Mouse (Mus musculus) skeletal muscle tissue, adult 2 months (tissue): ENCODE measurements at regions not wholly inside any gene's neighbourhood (a gene's known extent, or its start where the extent isn't known, plus 50 kb on each side); places are given as distances from the start of the nearest gene placed in this dataset.

Experiments
- DNase-seq: peaks from one replicate; pipeline ENCODE4 v3.0.0-alpha.2; 2012; ENCODE audit warnings: low read depth, low spot score

- no peak for DNase-seq
These were observed 393.3 kb downstream of the Sox9 start for GRCm38 (mm10) chr11:113175323-113175722.

DNA sequence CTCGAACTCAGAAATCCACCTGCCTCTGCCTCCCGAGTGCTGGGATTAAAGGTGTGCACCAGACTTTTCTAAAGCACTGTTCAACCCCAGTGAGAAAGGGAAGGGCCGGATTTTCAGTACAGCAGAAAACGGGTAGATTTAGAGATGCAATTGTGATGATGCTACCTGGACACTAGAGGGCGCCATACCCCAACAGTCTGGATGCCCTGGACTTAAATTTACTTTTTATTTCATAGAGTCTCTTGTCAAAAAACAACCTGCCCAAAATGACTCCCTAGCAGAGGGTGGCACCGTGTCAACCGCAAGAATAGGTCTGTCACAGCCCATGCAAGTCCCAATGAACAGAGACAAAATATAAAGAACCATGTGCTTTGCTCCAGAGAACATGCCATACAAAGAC, 394.2 kb downstream of the Sox9 start:
- DNase-seq, result no peak

- DNase-seq, result no peak
These were observed 396.4 kb downstream of the Sox9 start for GRCm38 (mm10) chr11:113178375-113178774.

GRCm38 (mm10) chr11:113180008-113180407, 398.0 kb downstream of the Sox9 start:
- DNase-seq, result no peak

DNA sequence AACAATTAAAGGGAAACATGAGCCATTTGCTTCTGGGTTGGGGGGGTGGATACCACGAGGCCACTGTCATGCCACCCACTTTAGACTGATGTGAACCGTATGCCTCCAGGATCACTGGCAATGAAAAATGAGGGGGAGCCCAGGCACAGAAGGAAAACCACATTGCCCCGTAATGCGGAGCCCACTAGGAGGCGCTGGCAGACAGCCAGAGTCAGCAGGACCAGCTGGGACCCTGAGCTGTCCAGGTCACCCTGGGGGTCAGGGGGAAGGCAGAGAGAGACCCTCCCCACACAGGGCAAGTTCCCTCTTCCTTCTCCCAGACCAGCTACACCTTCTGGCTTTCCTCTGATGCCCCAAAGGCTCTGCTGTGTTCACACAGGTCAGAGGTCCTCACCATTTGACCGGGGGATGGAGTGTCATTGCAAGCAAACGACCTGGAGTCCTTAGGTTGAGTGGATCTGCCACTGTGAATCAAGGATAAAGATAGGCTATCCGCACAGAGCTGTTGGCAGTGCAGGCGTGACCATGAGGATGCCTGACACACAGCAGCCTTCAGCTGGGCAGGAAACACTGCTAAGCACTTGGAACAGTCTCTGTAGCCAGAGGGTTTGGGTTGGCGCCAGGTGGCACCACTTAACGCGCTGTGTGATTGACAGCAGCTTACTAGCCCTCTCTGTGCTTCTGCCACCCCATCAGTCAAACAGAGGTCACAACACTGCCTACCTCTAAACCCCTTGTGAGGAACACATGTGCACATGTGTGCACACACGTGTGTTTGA, 400.2 kb downstream of the Sox9 start:
- no peak for DNase-seq

DNA sequence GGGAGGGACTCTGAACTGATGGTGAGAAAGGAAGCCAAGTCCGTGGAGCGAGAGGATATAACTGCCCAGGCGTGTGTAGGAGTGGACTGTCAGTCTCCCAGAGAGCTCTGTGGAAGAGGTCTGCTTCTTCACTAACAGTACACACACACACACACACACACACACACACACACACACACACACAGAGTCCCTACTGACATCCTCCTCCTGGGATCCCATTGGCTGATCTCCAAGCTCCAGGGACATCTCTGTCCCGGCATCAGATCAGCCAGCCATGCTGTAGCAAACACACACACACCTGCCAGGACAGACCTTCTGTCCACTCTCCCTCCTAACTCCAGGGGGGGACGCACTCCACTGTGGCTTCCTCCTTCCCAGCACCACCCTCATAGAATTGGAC, 401.5 kb downstream of the Sox9 start:
- no peak for DNase-seq

DNA sequence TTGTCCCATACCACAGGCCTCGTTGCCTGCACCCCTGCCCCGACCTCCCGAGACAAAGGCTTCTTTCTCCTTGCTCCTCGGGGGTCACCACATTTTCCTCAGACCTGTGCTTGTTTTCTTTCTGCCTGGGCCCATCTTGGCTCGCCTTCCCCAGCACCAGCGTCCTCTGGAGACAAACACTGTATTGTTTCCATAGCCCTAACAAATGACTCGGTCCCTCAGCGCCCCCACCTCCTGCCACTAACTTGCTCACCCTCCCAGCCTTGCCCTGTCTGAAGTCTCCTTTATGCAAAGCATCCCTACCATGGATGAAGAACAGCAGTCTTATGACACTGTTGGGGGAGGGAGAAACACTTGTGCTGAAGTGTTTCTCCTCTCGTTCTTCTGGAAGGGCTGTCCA, 402.1 kb downstream of the Sox9 start:
- DNase-seq, result no peak

DNA sequence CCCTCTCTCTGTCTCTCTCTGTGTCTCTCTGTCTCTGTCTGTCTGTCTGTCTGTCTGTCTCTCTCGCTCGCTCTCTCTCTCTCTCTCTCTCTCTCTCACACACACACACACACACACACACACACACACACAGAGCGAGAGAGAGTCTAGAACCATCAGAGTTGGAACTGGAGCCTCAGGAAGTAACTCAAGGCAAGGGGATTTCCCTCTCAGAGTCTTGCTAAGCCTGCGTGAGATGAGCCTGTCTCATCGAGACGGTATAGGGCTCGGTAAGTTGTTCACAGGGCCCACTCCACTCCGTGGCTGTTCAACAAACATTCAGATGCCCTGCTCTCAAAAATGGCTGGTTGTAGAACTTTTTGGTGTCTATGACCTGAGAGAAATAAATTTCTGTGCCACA, 405.4 kb downstream of the Sox9 start:
- no peak for DNase-seq

DNA sequence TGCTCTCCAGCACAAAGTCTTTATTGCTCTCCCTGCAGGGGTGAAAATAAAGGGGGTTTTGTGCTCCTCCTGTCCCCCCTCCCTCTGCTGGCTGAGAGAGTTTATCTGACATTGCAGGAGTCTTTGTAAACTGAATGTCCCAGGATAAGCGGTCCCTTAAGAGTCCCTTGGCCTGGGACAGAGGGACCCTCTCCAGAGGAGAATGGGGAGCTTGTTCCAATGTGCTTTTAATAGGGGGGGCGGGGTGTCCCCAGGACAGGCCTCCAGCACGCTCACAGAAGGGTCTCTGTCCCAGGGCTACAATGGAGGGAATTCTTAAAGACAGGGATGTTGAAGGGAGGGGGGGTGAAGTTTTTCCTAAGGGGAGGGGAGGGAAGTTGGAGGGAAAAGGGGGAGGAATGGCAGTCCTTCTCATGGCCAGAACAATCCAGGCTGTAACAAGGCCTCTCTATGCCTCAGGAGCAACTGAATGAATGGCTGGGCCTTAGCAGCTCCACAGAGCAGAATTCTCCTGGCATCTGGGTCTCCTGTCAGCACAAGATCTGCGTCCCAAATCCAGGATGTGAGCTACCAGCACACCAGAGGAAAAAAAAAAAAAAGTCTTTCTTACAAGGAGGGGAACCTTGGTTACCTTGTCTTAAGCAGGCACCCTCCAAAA, 406.4 kb downstream of the Sox9 start:
- no peak for DNase-seq

GRCm38 (mm10) chr11:113190006-113190405, 408.0 kb downstream of the Sox9 start:
- no peak for DNase-seq

DNA sequence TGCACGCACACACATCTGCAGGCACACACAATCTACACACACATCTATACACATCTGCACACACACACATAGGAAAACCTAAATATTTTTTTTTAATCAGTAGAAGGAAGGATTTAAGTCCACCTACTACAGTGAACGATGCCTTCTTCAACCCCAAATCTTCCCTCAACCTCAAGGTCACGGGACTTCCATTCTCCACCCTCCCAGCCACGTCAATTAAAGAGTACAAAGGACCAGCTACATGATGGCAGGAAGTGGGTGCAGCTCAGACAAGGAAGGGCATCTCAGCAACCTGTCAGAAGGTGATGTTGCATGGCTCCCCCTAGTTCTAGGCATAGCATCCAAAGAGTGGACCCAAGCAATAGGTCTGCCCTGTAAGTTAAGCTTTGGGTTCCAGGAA, 408.5 kb downstream of the Sox9 start:
- no peak for DNase-seq

GRCm38 (mm10) chr11:113191006-113191405, 409.0 kb downstream of the Sox9 start:
- DNase-seq, result no peak

- no peak for DNase-seq
These were observed 410.2 kb downstream of the Sox9 start for GRCm38 (mm10) chr11:113192086-113192856.

DNA sequence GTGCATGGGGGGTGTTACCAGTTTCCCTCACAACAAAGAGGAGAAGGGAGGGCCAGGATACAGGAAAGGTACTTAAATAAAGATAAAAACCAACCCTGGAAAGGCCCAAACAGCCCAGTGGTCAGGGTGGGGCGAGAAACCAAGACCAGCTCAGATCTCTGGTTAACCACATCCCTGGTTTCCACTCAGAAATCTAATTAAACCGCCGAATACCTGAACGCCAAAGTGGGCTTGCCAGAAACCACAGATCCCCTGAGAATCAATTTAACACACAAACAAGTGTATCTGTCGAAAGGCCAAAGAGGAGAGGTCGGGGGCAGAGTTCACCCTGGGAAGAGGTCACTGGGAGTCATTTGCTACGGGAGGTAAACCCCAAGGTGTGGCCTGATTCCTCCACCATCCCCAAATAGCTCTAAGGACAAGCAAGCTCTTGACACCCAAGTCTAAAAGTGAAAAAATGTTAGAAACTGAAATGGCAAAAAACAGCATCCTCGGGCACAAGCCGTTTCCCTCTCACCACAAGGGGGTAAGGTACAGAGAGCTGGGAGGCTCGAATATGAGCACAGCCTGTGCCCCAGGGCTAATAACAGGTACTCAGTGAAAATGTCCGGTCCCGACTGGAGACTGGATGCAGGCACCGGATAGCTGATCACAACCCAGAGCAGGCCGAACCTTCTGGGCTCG, 412.3 kb downstream of the Sox9 start:
- DNase-seq, result no peak
